Mouse (Mus musculus) left cerebral cortex, adult 2 months (tissue): ENCODE data around the gene Atg101. TPM values are rescaled to one million over a fixed set of nuclear protein-coding genes. Genes with fewer than 3 reads are reported as not detected.

Experiments
- DNase-seq, 2 experiments: peaks; one replicate each; pipeline ENCODE4 v3.0.0; 2021 to 2022; ENCODE audit warnings: low spot score in 2 of 2, mixed read lengths in 1 of 2; ENCODE audit errors: extremely low spot score in 1 of 2
- H3K27ac ChIP-seq: fragments of 200-600 bp; 2 replicates; pipeline ENCODE4 v1.8.1; 2022
- H3K4me3 ChIP-seq: fragments of 200-600 bp; 2 replicates; pipeline ENCODE4 v1.8.1; 2022
- CTCF ChIP-seq: fragments of 200-600 bp; IDR thresholded peaks from 2 replicates; pipeline ENCODE4 v1.8.1; 2022; ENCODE audit warnings: antibody characterized with exemption, mild to moderate bottlenecking, moderate library complexity
- intact Hi-C: fragments of 180-260 bp; cut with DNase I; formaldehyde crosslinking; loops from one replicate; pipeline ENCODE4 v1.15.1; 2025
- total RNA-seq, 2 experiments: library from RNA; stranded (reverse); gene quantifications; 2 replicates each; pipeline ENCODE4 v1.2.3; 2021

The Atg101 gene
- total RNA-seq, 2 experiments from 2014 or later: 41.9 to 44.5 TPM

GRCm38 (mm10) chr15:101242645-101243044 lies 41.4 kb upstream of the Atg101 start:
- DNase-seq: no peak
- intact Hi-C loops: no loop called here
- TF ChIP-seq CTCF: peak; percentile 24
- Histone ChIP-seq H3K27ac (no peak overlapping the region), H3K4me3 (no peak overlapping the region)

GRCm38 (mm10) chr15:101244012-101244411 lies 40.1 kb upstream of the Atg101 start:
- no peak for TF ChIP-seq CTCF
- no peak overlapping the region for H3K4me3 ChIP-seq
- no peak overlapping the region for H3K27ac ChIP-seq
- intact Hi-C loops: no loop called here
- no peak for DNase-seq

GRCm38 (mm10) chr15:101246231-101247154 lies 37.6 kb upstream of the Atg101 start:
- peak; percentile 93 to 96 for DNase-seq
- Histone ChIP-seq H3K4me3 (peak overlapping the region; percentile 62), H3K27ac (peak overlapping the region; percentile 97)
- intact Hi-C loops: loop anchor here (1.0 kb wide), 1 partner anchor 20 kb away; no protein-coding TSS in a partner anchor
- TF ChIP-seq CTCF: peak; percentile 51

DNA sequence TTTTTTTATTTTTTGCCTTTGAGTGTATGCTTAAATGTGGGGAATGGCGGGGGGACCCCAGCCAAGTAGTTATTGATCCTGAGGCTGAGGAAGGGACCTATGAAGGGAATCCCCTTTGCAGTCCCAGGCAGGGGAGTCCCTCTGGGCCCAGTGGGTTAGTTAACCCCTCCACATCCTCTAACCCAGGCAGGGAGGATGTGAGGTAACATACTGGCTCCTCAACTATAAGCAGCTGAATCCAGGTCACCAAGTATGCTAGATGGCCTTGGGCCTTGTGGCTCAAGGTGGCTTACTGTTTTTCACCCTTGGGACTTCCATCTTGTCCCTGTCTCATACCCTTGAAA lies 36.9 kb upstream of the Atg101 start:
- intact Hi-C loops: no loop called here
- TF ChIP-seq CTCF: no peak
- Histone ChIP-seq H3K4me3 (peak overlapping the region; percentile 62), H3K27ac (peak overlapping the region; percentile 97)
- no peak for DNase-seq

GRCm38 (mm10) chr15:101248029-101248710 lies 35.9 kb upstream of the Atg101 start:
- DNase-seq: no peak
- Histone ChIP-seq H3K4me3 (no peak overlapping the region), H3K27ac (peak overlapping the region; percentile 78)
- TF ChIP-seq CTCF: no peak
- intact Hi-C loops: no loop called here

DNA sequence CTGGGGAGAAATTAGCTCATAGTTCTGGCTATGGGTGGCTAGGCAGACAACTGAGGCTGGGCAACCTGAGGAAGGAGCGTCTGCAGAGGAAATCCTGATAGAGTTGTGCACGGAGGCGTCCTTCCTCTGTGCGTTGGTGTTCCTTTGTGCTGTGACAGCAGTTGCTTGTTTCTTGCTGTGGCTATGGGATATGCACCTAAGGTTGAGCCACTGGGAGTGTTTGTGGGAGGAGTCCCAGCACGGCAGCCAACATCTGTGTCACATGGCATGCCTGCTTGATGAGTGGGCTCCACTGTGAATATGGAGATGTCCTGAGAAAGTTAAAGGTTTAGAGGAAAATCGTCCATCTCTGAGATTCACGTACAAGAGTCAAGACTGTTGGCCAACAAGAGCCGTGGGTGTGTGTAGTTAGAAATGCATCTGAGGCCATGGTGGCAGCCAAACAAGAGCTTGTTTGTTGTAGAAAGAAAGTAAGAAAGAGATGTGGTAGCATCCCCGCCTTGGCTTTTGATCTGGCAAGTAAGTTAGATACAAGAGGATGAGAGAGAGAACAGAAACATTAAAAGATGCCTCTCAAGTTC lies 33.8 kb upstream of the Atg101 start:
- no peak for TF ChIP-seq CTCF

DNA sequence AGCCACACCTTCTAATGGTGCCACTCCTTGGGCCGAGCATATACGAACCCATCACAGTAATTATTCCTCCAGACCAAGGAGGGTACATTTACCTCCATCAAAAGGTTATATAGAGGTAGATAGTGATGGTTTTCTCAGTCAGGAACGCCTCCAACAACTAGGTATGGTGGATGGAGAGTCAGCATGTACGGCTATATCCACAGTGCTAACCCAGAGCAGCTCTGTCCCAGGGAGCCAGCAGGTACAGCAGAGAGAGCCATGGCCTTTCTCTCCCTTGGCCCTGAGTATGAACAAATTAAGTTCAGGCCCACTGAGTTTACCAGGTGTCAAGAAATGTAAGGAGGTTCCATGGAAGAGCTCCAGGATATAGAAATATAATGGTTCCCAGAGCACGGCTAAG lies 32.1 kb upstream of the Atg101 start:
- no peak for TF ChIP-seq CTCF
- intact Hi-C loops: no loop called here
- Histone ChIP-seq H3K27ac (no peak overlapping the region), H3K4me3 (no peak overlapping the region)
- no peak for DNase-seq

More for the DNA sequence above, 33.8 kb upstream of the Atg101 start:
- DNase-seq: no peak
- Histone ChIP-seq H3K4me3 (no peak overlapping the region), H3K27ac (no peak overlapping the region; the same call in 1 of the 2 replicates)
- intact Hi-C loops: no loop called here

DNA sequence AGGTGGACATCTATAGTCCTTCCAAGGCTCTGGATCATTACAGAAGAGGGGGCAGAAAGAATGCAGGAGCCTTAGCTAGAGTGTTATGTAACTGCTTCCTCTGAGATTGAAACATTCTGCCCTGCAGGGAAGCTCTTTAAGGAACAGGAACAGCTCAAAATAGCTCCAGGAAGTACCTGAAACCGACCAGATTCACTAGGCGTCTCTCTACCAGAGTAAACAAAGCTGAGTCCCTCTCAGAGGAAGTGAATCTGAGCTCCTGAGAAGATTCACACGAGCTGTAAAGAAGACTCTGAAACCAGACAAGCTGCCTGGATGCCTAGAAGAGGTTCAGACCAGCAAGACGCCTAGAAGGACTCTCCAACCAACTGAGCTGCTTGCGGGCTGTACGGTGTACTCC lies 31.5 kb upstream of the Atg101 start:
- TF ChIP-seq CTCF: no peak
- H3K4me3 ChIP-seq: no peak overlapping the region
- intact Hi-C loops: no loop called here

DNA sequence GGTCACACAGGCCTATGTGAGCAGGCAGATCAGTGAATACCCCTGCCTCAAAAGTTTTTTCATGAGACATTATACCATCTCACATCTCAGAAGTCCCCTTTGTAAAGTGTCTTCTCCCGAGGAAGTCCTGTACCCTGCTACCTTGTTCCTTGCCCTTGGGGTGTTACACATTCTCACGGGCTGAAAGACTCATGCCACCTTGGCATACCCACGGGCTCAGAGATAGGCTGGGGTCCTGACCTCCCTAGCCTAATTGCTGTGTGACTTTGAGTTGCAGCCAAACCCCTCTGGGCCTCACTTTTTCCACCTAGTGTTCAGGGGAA lies 30.5 kb upstream of the Atg101 start:
- peak overlapping the region; percentile 97 for H3K27ac ChIP-seq
- TF ChIP-seq CTCF: no peak
- no peak for DNase-seq
- peak overlapping the region; percentile 69 for H3K4me3 ChIP-seq
- intact Hi-C loops: no loop called here

More for the DNA sequence above, 31.5 kb upstream of the Atg101 start:
- H3K27ac ChIP-seq: peak overlapping the region; percentile 97; the same call in 1 of the 2 replicates
- no peak for DNase-seq

- Histone ChIP-seq H3K27ac (peak within 1 kb of the TSS; percentile 97), H3K4me3 (peak within 1 kb of the TSS; percentile 69)
- no peak for TF ChIP-seq CTCF
- intact Hi-C loops: loop anchor here (1.0 kb wide), 1 partner anchor 12 kb away; no protein-coding TSS in a partner anchor
- DNase-seq: peak; percentile 87 to 89
These were observed 29.9 kb upstream of the Atg101 start, which contains the start of gene Nr4a1 for GRCm38 (mm10) chr15:101253886-101254795. Nr4a1 (plus strand) TSS chr15:101254269.

DNA sequence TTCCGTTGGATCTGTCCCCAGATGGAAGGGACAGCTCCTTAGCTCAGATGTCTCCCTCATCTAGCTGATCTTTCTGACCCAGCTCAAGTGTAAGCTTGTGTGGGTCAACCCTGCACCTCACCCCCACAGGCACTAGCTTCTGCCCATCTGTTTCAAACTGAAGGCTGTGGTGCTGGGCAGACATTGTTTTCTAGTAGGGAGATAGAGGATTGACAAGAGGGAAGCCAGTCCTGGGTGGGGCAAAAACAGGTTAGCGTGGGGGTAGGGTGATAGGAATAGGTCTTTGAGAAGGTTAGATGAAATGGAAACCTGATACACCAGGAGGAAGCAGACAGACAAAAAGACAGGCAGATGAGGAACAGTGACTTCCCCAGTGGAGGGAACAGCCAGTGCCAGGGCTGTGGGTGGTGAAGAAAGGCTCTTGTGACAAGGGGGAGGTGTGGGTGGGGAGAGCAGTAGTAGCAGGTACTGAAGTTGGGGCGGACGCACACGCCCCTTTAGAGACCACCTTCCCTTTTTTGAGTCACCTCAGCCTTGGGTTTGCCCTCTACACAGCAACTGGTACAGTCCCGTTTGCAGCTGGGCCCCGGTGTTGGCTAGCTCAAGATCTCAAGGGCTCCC lies 28.1 kb upstream of the Atg101 start:
- intact Hi-C loops: no loop called here
- H3K27ac ChIP-seq: peak overlapping the region; percentile 97; the same call in 1 of the 2 replicates
- no peak for DNase-seq
- peak overlapping the region; percentile 69 for H3K4me3 ChIP-seq
- no peak for TF ChIP-seq CTCF
